Mouse (Mus musculus) lung, postnatal 0 days (tissue): ENCODE data around the gene Hltf. TPM values are rescaled to one million over a fixed set of nuclear protein-coding genes. Genes with fewer than 3 reads are reported as not detected.

Source experiments
- ATAC-seq: fragments of 200-750 bp; cut with Nextera tagmentation; 2 replicates; pipeline ENCODE4 v1.8.0; 2017; ENCODE audit warnings: moderate library complexity
- DNase-seq: peaks from one replicate; pipeline ENCODE4 v3.0.0-alpha.2; 2016; ENCODE audit warnings: low spot score
- H3K27ac ChIP-seq: fragments of 300-500 bp; sonication (generic); 2 replicates; pipeline ENCODE4 v1.5.1; 2014; ENCODE audit warnings: antibody characterized with exemption, mild to moderate bottlenecking, low read length, mixed read lengths
- H3K27me3 ChIP-seq: fragments of 300-500 bp; sonication (generic); replicated peaks from 2 replicates; pipeline ENCODE4 v1.6.1; 2014; ENCODE audit warnings: low read length, mixed read lengths; ENCODE audit not compliant: insufficient read depth
- H3K36me3 ChIP-seq: fragments of 300-500 bp; sonication (generic); 2 replicates; pipeline ENCODE4 v1.6.1; 2014; ENCODE audit warnings: low read length, mixed read lengths; ENCODE audit not compliant: insufficient read depth
- H3K4me1 ChIP-seq: fragments of 300-500 bp; sonication (generic); 2 replicates; pipeline ENCODE4 v1.6.1; 2014; ENCODE audit warnings: antibody characterized with exemption, low read depth, low read length, mixed read lengths; ENCODE audit not compliant: insufficient read depth
- H3K4me2 ChIP-seq: fragments of 300-500 bp; sonication (generic); replicated peaks from 2 replicates; pipeline ENCODE4 v1.6.1; 2014; ENCODE audit warnings: low read depth, mild to moderate bottlenecking, low read length, moderate library complexity, mixed read lengths
- H3K4me3 ChIP-seq: fragments of 300-500 bp; sonication (generic); 2 replicates; pipeline ENCODE4 v1.5.1; 2014; ENCODE audit warnings: low read depth, low read length
- H3K9ac ChIP-seq: fragments of 300-500 bp; sonication (generic); replicated peaks from 2 replicates; pipeline ENCODE4 v1.6.1; 2014; ENCODE audit warnings: low read depth, mild to moderate bottlenecking
- H3K9me3 ChIP-seq: fragments of 300-500 bp; sonication (generic); 2 replicates; pipeline ENCODE4 v1.6.1; 2016; ENCODE audit warnings: low read length, mixed read lengths
- CTCF ChIP-seq: IDR thresholded peaks from 2 replicates; pipeline ENCODE4 v1.5.1; 2016; ENCODE audit warnings: antibody characterized with exemption, mild to moderate bottlenecking
- EP300 ChIP-seq: IDR thresholded peaks from 2 replicates; pipeline ENCODE4 v1.6.1; 2016; ENCODE audit warnings: antibody characterized with exemption, mild to moderate bottlenecking, control low read depth
- WGBS: fragments of 180-500 bp; shearing (Covaris S2); extraction: QIAGEN DNeasy Blood & Tissue Kit; methylation state at CpG from one replicate; pipeline ENCODE4 v1.1.7; 2014; 5-methylcytosine and 5-hydroxymethylcytosine counted together
- polyA plus RNA-seq: library from polyadenylated mRNA; unstranded; fragments of >200 nt; fragmentation: Nextera tagmentation; extraction: Ambion mirVana; gene quantifications from 2 replicates; pipeline ENCODE4 v1.2.1, GENCODE M21; 2015

The Hltf gene
- polyA plus RNA-seq, 1 experiment from 2014 or later, result 13.7 TPM

GRCm38 (mm10) chr3:20167487-20167886 lies 109.9 kb downstream of the Hltf start:
- H3K4me2 ChIP-seq, result no peak overlapping the region
- TF ChIP-seq EP300 (no peak), CTCF (no peak)
- H3K9me3 ChIP-seq, result no peaks in the 10 kb centered on the region
- no peaks in the 10 kb centered on the region for H3K27me3 ChIP-seq
- WGBS, result 37% methylated on average over 1 of the region's 1 CpGs
- no peaks in the 10 kb centered on the region for H3K36me3 ChIP-seq
- ATAC-seq (no peak), DNase-seq (no peak)
- no peak overlapping the region for H3K4me3 ChIP-seq
- no peak overlapping the region for H3K9ac ChIP-seq
- H3K27ac ChIP-seq, result no peak overlapping the region
- H3K4me1 ChIP-seq, result no peaks in the 10 kb centered on the region

Other genes with a start within 250 kb of the Hltf start
- gene Cp, start 100.8 kb upstream of the Hltf start, polyA plus RNA-seq, result 76.1 and 76.4 TPM in 2 replicates
- gene Hps3, start 22.5 kb upstream of the Hltf start, polyA plus RNA-seq, result 10.1 and 10.8 TPM in 2 replicates
- gene Gyg, start 97.5 kb downstream of the Hltf start, polyA plus RNA-seq, result 359 and 383 TPM in 2 replicates
- gene Cpa3, start 184.4 kb downstream of the Hltf start, polyA plus RNA-seq, result 5.6 and 5.9 TPM in 2 replicates
- 1.3 and 1.4 TPM in 2 replicates for gene Cpb1, start 217.9 kb downstream of the Hltf start, polyA plus RNA-seq